9 mouse cellular contexts compared by ENCODE assay signal in genomic region chr16:35587866-35588465, GRCm38 (mm10). TPM values are rescaled to one million over a fixed set of nuclear protein-coding genes. Genes with fewer than 3 reads are reported as not detected.
A peak's percentile ranks its signal among the peaks of the same experiment; 100 is the strongest.
DNase-seq lines count a peak whose midpoint lies in the region; ATAC-seq and TF ChIP-seq lines count a peak whose summit lies in the region.
"Had no signal": no experiment of that assay in that cellular context is flagged by ENCODE, and none has a peak within 500 bp of the region (broad histone marks: within the 10 kb centered on the region; RNA-seq: fewer than 3 reads in every experiment).

No protein-coding gene starts in this region.

- H3K4me2 ChIP-seq in forebrain, postnatal 0 days (ENCODE audit: low read depth), result peak overlapping the region; percentile 47
- peak overlapping the region; percentile 44 for H3K4me2 ChIP-seq in midbrain, embryonic 12.5 days (replicated peaks)

- no peak for TF ChIP-seq CTCF in forebrain, postnatal 0 days (IDR thresholded peaks at IDR 0.05; ENCODE audit: low read depth)

- intact Hi-C loops in heart, postnatal 10 days (cut with DNase I), result no loop called here

- H3K36me3 ChIP-seq in heart, embryonic 10.5 days, result no peaks in the 10 kb centered on the region
- no peaks in the 10 kb centered on the region for H3K36me3 ChIP-seq in ES-E14 (ENCODE audit: control insufficient read depth, insufficient read depth, low read length, poor library complexity, severe bottlenecking)
- H3K36me3 ChIP-seq in forebrain, postnatal 0 days (ENCODE audit: insufficient read depth), result no peaks in the 10 kb centered on the region
- H3K36me3 ChIP-seq in midbrain, embryonic 12.5 days, result peaks cover 3% of the 10 kb centered on the region; the same call in 1 of the 2 replicates

- peaks cover 24% of the 10 kb centered on the region for H3K4me1 ChIP-seq in heart, embryonic 10.5 days
- peaks cover 15 to 30% of the 10 kb centered on the region in 2 experiments; a peak in 3 of 4 replicates for H3K4me1 ChIP-seq in ES-E14 (ENCODE audit: control insufficient read depth in 2 of 2, insufficient read depth in 2 of 2, low read length in 2 of 2, poor library complexity in 1 of 2)
- peaks cover 34% of the 10 kb centered on the region for H3K4me1 ChIP-seq in forebrain, postnatal 0 days (ENCODE audit: insufficient read depth)
- H3K4me1 ChIP-seq in midbrain, embryonic 12.5 days, result peaks cover 93% of the 10 kb centered on the region

- DNase-seq in heart, embryonic 10.5 days (ENCODE audit: low spot score), result no peak
- DNase-seq in heart, postnatal 10 days, result no peak
- DNase-seq in ES-E14 (ENCODE audit: low read depth, low spot score), result peak; percentile 87
- DNase-seq in forebrain, postnatal 0 days, result peak; percentile 72
- DNase-seq in ovary, postnatal 10 days (ENCODE audit: low spot score), result no peak
- DNase-seq: heart, adult 2 months had no signal

- H3K27me3 ChIP-seq in heart, embryonic 10.5 days (ENCODE audit: insufficient read depth, poor library complexity, severe bottlenecking), result peaks cover 58% of the 10 kb centered on the region
- H3K27me3 ChIP-seq in forebrain, postnatal 0 days (ENCODE audit: insufficient read depth, low read length), result no peaks in the 10 kb centered on the region
- H3K27me3 ChIP-seq in midbrain, embryonic 12.5 days, result peaks cover 4% of the 10 kb centered on the region; the same call in 1 of the 2 replicates

- 3% methylated on average over 20 of the region's 20 CpGs for WGBS in heart, embryonic 10.5 days
- WGBS in forebrain, postnatal 0 days, result 4% methylated on average over 20 of the region's 20 CpGs
- WGBS in midbrain, embryonic 12.5 days, result under 1% methylated on average over 19 of the region's 20 CpGs

- in situ Hi-C loops in ES-E14 (cut with MboI; ENCODE audit: low sequenced_read_pairs in 2 of 2, unreplicated experiment in 2 of 2), result no loop called here

- H3K27ac ChIP-seq in heart, embryonic 10.5 days, result peak overlapping the region; percentile 78
- peak overlapping the region; percentile 85 for H3K27ac ChIP-seq in ES-E14 (ENCODE audit: insufficient read depth, low read depth, low read length, poor library complexity, severe bottlenecking)
- H3K27ac ChIP-seq in forebrain, postnatal 0 days (ENCODE audit: low read depth, low read length), result peak overlapping the region; percentile 57; the same call in 1 of the 2 replicates
- peak overlapping the region; percentile 94 for H3K27ac ChIP-seq in midbrain, embryonic 12.5 days (replicated peaks)
- H3K27ac ChIP-seq: heart, adult 2 months had no signal

- peak overlapping the region; percentile 57 for H3K4me3 ChIP-seq in heart, embryonic 10.5 days
- H3K4me3 ChIP-seq in ES-E14 (ENCODE audit: insufficient read depth in 1 of 2, low read depth in 1 of 2, low read length in 2 of 2, poor library complexity in 1 of 2, severe bottlenecking in 1 of 2), result peak overlapping the region; percentile 57
- peak overlapping the region; percentile 19 for H3K4me3 ChIP-seq in forebrain, postnatal 0 days (ENCODE audit: low read depth, low read length)
- H3K4me3 ChIP-seq in midbrain, embryonic 12.5 days, result 0 out of 2 replicates have a peak overlapping the region, but pooled peaks have one; percentile 0
- H3K4me3 ChIP-seq: heart, adult 2 months had no signal

- peak overlapping the region; percentile 78 for H3K9ac ChIP-seq in ES-E14 (ENCODE audit: insufficient read depth, low read depth, low read length, poor library complexity, severe bottlenecking)
- H3K9ac ChIP-seq in forebrain, postnatal 0 days, result peak overlapping the region; percentile 25; the same call in 1 of the 2 replicates
- H3K9ac ChIP-seq in midbrain, embryonic 12.5 days (replicated peaks), result 0 out of 2 replicates have a peak overlapping the region, but pooled peaks have one; percentile 43

- peak; percentile 47 for ATAC-seq in forebrain, postnatal 0 days
- peak; percentile 90 for ATAC-seq in midbrain, embryonic 12.5 days (ENCODE audit: low FRiP score, low read depth)
- no peak for ATAC-seq in CD4-positive, CD25-positive, alpha-beta regulatory T cell, adult 4 months
- no peak for ATAC-seq in megakaryocyte-erythroid progenitor cell, adult 5-6 weeks (replicated peaks; ENCODE audit: low FRiP score, low TSS enrichment, poor library complexity, severe bottlenecking)

- no peaks in the 10 kb centered on the region for H3K9me3 ChIP-seq in heart, embryonic 10.5 days
- no peaks in the 10 kb centered on the region for H3K9me3 ChIP-seq in ES-E14 (ENCODE audit: control insufficient read depth, insufficient read depth, low read depth, low read length)
- H3K9me3 ChIP-seq in forebrain, postnatal 0 days (ENCODE audit: low read length), result no peaks in the 10 kb centered on the region
- H3K9me3 ChIP-seq in midbrain, embryonic 12.5 days, result no peaks in the 10 kb centered on the region

TF ChIP-seq in ES-E14, 5 proteins besides CTCF, POLR2A, EP300 and RAD21:
- 0 out of 2 replicates have a peak, but pooled peaks have one; percentile 68 for TF ChIP-seq CHD2 (IDR thresholded peaks at IDR 0.05; ENCODE audit: low read depth, low read length)
- TF ChIP-seq HCFC1 (IDR thresholded peaks at IDR 0.05; ENCODE audit: borderline replicate concordance, insufficient read depth, low read length), result no peak

RNA-seq across cellular contexts. Expression of gene Sema5b, which starts 47.0 kb away (rescaled TPM):
- 1.5 and 2.2 TPM in 2 replicates for polyA plus RNA-seq in heart, embryonic 10.5 days (2016; fragmentation: Nextera tagmentation; extraction: Ambion mirVana)
- total RNA-seq in heart, postnatal 10 days (2021), result 1 to 10 TPM; 1.3 to 1.5 TPM
- total RNA-seq in ES-E14 (2012; rRNA removed), result 6.4 and 13.3 TPM in 2 replicates
- total RNA-seq in forebrain, postnatal 0 days (2014; rRNA removed), result 18.4 and 30.1 TPM in 2 replicates
- polyA plus RNA-seq in forebrain, postnatal 0 days (2015; fragmentation: Nextera tagmentation; extraction: Ambion mirVana), result 6.3 and 12.8 TPM in 2 replicates
- 67.6 and 71.9 TPM in 2 replicates for polyA plus RNA-seq in midbrain, embryonic 12.5 days (2016; fragmentation: Nextera tagmentation; extraction: Ambion mirVana)
- not detected for polyA plus RNA-seq in CD4-positive, CD25-positive, alpha-beta regulatory T cell, adult 4 months (2017; shearing (Covaris generic))
- not detected in 2 replicates for total RNA-seq in megakaryocyte-erythroid progenitor cell, adult 5-6 weeks (2014; fragmentation: Nextera tagmentation)
- total RNA-seq in megakaryocyte-erythroid progenitor cell, adult 5-6 weeks (2017), result not detected in 2 replicates

Comparison
In these comparisons a context has a peak if more than half of its experiments do, and no peak if none do; other contexts are left out.
1. DNase-seq: peak in ES-E14 (single experiment) and forebrain, postnatal 0 days (single experiment); none in heart, embryonic 10.5 days (single experiment), heart, postnatal 10 days (0 of 2) and ovary, postnatal 10 days (single experiment).
2. H3K4me3 ChIP-seq: peak in every context shown above with its lines; median percentile 57 in heart, embryonic 10.5 days; 57 in ES-E14; 19 in forebrain, postnatal 0 days; 0 in midbrain, embryonic 12.5 days.
3. H3K9ac ChIP-seq: peak in every context shown above with its lines; median percentile 78 in ES-E14; 43 in midbrain, embryonic 12.5 days; 25 in forebrain, postnatal 0 days.
4. ATAC-seq: peak in forebrain, postnatal 0 days (single experiment) and midbrain, embryonic 12.5 days (single experiment); none in CD4-positive, CD25-positive, alpha-beta regulatory T cell, adult 4 months (single experiment) and megakaryocyte-erythroid progenitor cell, adult 5-6 weeks (single experiment).
5. Peak in every context shown above with its lines, with median percentiles within 50 percentile points of each other: H3K27ac ChIP-seq.